Mouse (Mus musculus) forebrain, embryonic 12.5 days (tissue): ENCODE measurements around the gene Arid5b. TPM values are rescaled to one million over a fixed set of nuclear protein-coding genes. Genes with fewer than 3 reads are reported as not detected.

Experiments used
- ATAC-seq: fragments of 200-750 bp; cut with Nextera tagmentation; 2 replicates; pipeline ENCODE4 v1.8.0; 2017; ENCODE audit warnings: moderate TSS enrichment; ENCODE audit not compliant: low FRiP score
- H3K27ac ChIP-seq: fragments of 300-500 bp; sonication (generic); 2 replicates; pipeline ENCODE4 v1.5.1; 2016; ENCODE audit warnings: mild to moderate bottlenecking
- H3K27me3 ChIP-seq: fragments of 300-500 bp; sonication (generic); 2 replicates; pipeline ENCODE4 v1.6.1; 2016; ENCODE audit warnings: mild to moderate bottlenecking
- H3K36me3 ChIP-seq: fragments of 300-500 bp; sonication (generic); replicated peaks from 2 replicates; pipeline ENCODE4 v1.6.1; 2016; ENCODE audit warnings: mild to moderate bottlenecking
- H3K4me1 ChIP-seq: fragments of 300-500 bp; sonication (generic); 2 replicates; pipeline ENCODE4 v1.6.1; 2016
- H3K4me2 ChIP-seq: fragments of 300-500 bp; sonication (generic); 2 replicates; pipeline ENCODE4 v1.6.1; 2016; ENCODE audit warnings: mild to moderate bottlenecking, moderate library complexity
- H3K4me3 ChIP-seq: fragments of 300-500 bp; sonication (generic); replicated peaks from 2 replicates; pipeline ENCODE4 v1.5.1; 2016; ENCODE audit warnings: mild to moderate bottlenecking
- H3K9ac ChIP-seq: fragments of 300-500 bp; sonication (generic); 2 replicates; pipeline ENCODE4 v1.6.1; 2016; ENCODE audit warnings: mild to moderate bottlenecking
- H3K9me3 ChIP-seq: fragments of 300-500 bp; sonication (generic); 2 replicates; pipeline ENCODE4 v1.6.1; 2016
- WGBS: fragments of 180-500 bp; shearing (Covaris S2); methylation state at CpG from one replicate; pipeline ENCODE4 v1.1.7; 2016; 5-methylcytosine and 5-hydroxymethylcytosine counted together
- polyA plus RNA-seq: library from polyadenylated mRNA; unstranded; fragments of >200 nt; fragmentation: Nextera tagmentation; extraction: Ambion mirVana; gene quantifications from 2 replicates; pipeline ENCODE4 v1.2.1, GENCODE M21; 2016

Arid5b gene
- polyA plus RNA-seq, 1 experiment from 2014 or later, result 17.1 TPM

GRCm38 (mm10) chr10:68179339-68179738 lies 99.2 kb downstream of the Arid5b start:
- no peak for ATAC-seq
- Histone ChIP-seq H3K4me2 (no peak overlapping the region), H3K27me3 (no peaks in the 10 kb centered on the region), H3K36me3 (no peaks in the 10 kb centered on the region; the same call in 1 of the 2 replicates), H3K27ac (no peak overlapping the region), H3K4me1 (no peaks in the 10 kb centered on the region), H3K9me3 (no peaks in the 10 kb centered on the region), H3K9ac (no peak overlapping the region), H3K4me3 (no peak overlapping the region)
- 83% methylated on average over 4 of the region's 4 CpGs for WGBS

DNA sequence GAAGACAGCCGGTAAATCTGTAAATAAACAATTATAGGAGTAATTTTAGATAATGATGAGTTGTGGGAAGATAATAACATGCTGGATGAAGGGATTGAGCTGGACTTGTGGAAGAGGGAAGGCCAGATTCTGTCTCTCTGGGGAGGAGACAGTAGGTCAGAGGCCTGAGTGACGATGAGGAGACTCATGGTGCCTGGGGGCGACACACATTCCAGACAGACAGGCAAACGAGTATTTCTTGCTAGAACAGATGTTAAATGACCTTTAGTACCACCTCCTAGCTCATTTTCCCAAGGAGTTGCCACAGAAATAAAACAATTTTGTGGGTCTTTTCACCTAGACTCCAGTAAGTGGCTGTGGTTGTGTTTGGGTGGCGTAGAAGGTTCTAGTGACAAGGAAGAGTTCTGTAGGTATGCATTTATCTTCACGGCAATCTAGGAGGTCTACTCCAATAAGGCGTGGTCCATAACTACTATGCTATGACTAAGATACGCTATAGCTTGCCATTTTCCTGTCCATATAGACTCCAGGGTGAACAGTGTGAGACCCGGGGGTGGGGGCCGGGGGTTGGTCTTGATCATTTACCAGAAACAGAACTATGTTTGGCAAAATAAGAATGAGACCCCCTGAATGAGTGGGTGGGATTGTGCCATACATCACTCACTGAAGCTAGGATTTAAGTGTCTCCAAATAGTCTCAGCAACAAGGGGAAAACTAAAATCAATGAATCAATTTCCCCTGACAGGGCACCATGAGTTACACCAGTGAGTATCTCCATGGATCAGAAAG lies 100.6 kb downstream of the Arid5b start:
- no peak for ATAC-seq
- H3K9ac ChIP-seq, result no peak overlapping the region
- no peak overlapping the region for H3K4me3 ChIP-seq
- no peaks in the 10 kb centered on the region for H3K9me3 ChIP-seq
- H3K4me1 ChIP-seq, result no peaks in the 10 kb centered on the region
- no peaks in the 10 kb centered on the region for H3K27me3 ChIP-seq
- 89% methylated on average over 10 of the region's 10 CpGs for WGBS
- no peak overlapping the region for H3K4me2 ChIP-seq
- H3K36me3 ChIP-seq, result no peaks in the 10 kb centered on the region; the same call in 1 of the 2 replicates
- H3K27ac ChIP-seq, result no peak overlapping the region

DNA sequence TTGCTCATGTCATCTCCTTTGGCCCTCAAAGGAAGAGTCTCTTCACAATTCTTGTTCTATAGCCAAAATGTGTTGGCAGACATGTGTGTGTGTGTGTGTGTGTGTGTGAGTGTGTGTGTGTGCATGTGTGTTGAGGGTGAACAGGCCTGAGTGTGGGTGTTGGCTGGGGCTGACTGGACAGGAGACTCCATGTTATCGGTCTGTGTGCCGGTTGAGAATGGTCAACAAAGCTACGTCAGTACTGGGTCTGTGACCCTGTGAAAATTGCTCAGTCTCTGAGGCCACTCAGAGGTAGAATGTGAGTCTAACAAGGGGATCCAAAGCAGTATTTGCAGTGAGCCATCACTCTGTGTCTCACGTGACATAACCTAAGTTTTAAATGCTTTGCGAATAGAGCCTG lies 102.7 kb downstream of the Arid5b start:
- H3K36me3 ChIP-seq, result no peaks in the 10 kb centered on the region; the same call in 1 of the 2 replicates
- H3K9me3 ChIP-seq, result no peaks in the 10 kb centered on the region
- no peaks in the 10 kb centered on the region for H3K27me3 ChIP-seq
- no peaks in the 10 kb centered on the region for H3K4me1 ChIP-seq
- ATAC-seq, result no peak
- H3K4me3 ChIP-seq, result no peak overlapping the region
- WGBS, result 94% methylated on average over 5 of the region's 5 CpGs
- no peak overlapping the region for H3K9ac ChIP-seq
- H3K4me2 ChIP-seq, result no peak overlapping the region
- H3K27ac ChIP-seq, result no peak overlapping the region

GRCm38 (mm10) chr10:68173634-68174033 lies 104.9 kb downstream of the Arid5b start:
- Histone ChIP-seq H3K4me3 (no peak overlapping the region), H3K9ac (no peak overlapping the region), H3K27ac (no peak overlapping the region), H3K9me3 (no peaks in the 10 kb centered on the region), H3K4me1 (no peaks in the 10 kb centered on the region; the same call in 1 of the 2 replicates), H3K4me2 (no peak overlapping the region), H3K27me3 (no peaks in the 10 kb centered on the region), H3K36me3 (no peaks in the 10 kb centered on the region; the same call in 1 of the 2 replicates)
- 88% methylated on average over 9 of the region's 9 CpGs for WGBS
- ATAC-seq, result no peak

- no peak for ATAC-seq
- no peaks in the 10 kb centered on the region; the same call in 1 of the 2 replicates for H3K4me1 ChIP-seq
- 90% methylated on average over 4 of the region's 4 CpGs for WGBS
- H3K36me3 ChIP-seq, result no peaks in the 10 kb centered on the region; the same call in 1 of the 2 replicates
- H3K9me3 ChIP-seq, result no peaks in the 10 kb centered on the region
- no peak overlapping the region for H3K9ac ChIP-seq
- H3K4me2 ChIP-seq, result no peak overlapping the region
- H3K27ac ChIP-seq, result no peak overlapping the region
- H3K27me3 ChIP-seq, result no peaks in the 10 kb centered on the region
- H3K4me3 ChIP-seq, result no peak overlapping the region
Observed at GRCm38 (mm10) chr10:68172906-68173305, 105.6 kb downstream of the Arid5b start.

- Histone ChIP-seq H3K9ac (no peak overlapping the region), H3K4me3 (no peak overlapping the region), H3K4me2 (no peak overlapping the region), H3K27me3 (no peaks in the 10 kb centered on the region), H3K4me1 (peaks cover 6% of the 10 kb centered on the region), H3K9me3 (no peaks in the 10 kb centered on the region), H3K36me3 (no peaks in the 10 kb centered on the region; the same call in 1 of the 2 replicates), H3K27ac (no peak overlapping the region)
- 49% methylated on average over 9 of the region's 9 CpGs for WGBS
- ATAC-seq, result no peak
Observed at GRCm38 (mm10) chr10:68171974-68172373, 106.6 kb downstream of the Arid5b start.

- WGBS, result 87% methylated on average over 6 of the region's 6 CpGs
- Histone ChIP-seq H3K4me2 (no peak overlapping the region), H3K27ac (no peak overlapping the region), H3K4me3 (no peak overlapping the region), H3K36me3 (no peaks in the 10 kb centered on the region), H3K9ac (no peak overlapping the region), H3K4me1 (peaks cover 17% of the 10 kb centered on the region), H3K27me3 (no peaks in the 10 kb centered on the region), H3K9me3 (no peaks in the 10 kb centered on the region)
- no peak for ATAC-seq
Observed at GRCm38 (mm10) chr10:68168613-68169012, 109.9 kb downstream of the Arid5b start.

- 97% methylated on average over 8 of the region's 8 CpGs for WGBS
Observed at GRCm38 (mm10) chr10:68168141-68168540, 110.4 kb downstream of the Arid5b start.

GRCm38 (mm10) chr10:68167118-68167517 lies 111.4 kb downstream of the Arid5b start:
- Histone ChIP-seq H3K9me3 (no peaks in the 10 kb centered on the region), H3K4me2 (no peak overlapping the region), H3K4me3 (no peak overlapping the region), H3K27ac (no peak overlapping the region), H3K27me3 (no peaks in the 10 kb centered on the region), H3K9ac (no peak overlapping the region), H3K4me1 (peaks cover 17% of the 10 kb centered on the region), H3K36me3 (no peaks in the 10 kb centered on the region)
- ATAC-seq, result no peak
- 75% methylated on average over 4 of the region's 4 CpGs for WGBS

More at GRCm38 (mm10) chr10:68168141-68168540, 110.4 kb downstream of the Arid5b start:
- no peaks in the 10 kb centered on the region for H3K36me3 ChIP-seq
- no peaks in the 10 kb centered on the region for H3K9me3 ChIP-seq
- H3K9ac ChIP-seq, result no peak overlapping the region
- H3K4me3 ChIP-seq, result no peak overlapping the region
- H3K27ac ChIP-seq, result no peak overlapping the region
- no peaks in the 10 kb centered on the region for H3K27me3 ChIP-seq
- ATAC-seq, result no peak
- peaks cover 17% of the 10 kb centered on the region for H3K4me1 ChIP-seq
- H3K4me2 ChIP-seq, result no peak overlapping the region

- H3K4me1 ChIP-seq, result peaks cover 17% of the 10 kb centered on the region
- WGBS, result 88% methylated on average over 2 of the region's 2 CpGs
Observed at GRCm38 (mm10) chr10:68166695-68167086, 111.8 kb downstream of the Arid5b start.

GRCm38 (mm10) chr10:68165709-68166694 lies 112.5 kb downstream of the Arid5b start:
- Histone ChIP-seq H3K4me3 (no peak overlapping the region), H3K9ac (no peak overlapping the region), H3K36me3 (no peaks in the 10 kb centered on the region), H3K27ac (0 out of 2 replicates have a peak overlapping the region, but pooled peaks have one; percentile 46), H3K9me3 (no peaks in the 10 kb centered on the region), H3K4me2 (no peak overlapping the region), H3K27me3 (no peaks in the 10 kb centered on the region), H3K4me1 (peaks cover 17% of the 10 kb centered on the region)
- WGBS, result 56% methylated on average over 10 of the region's 10 CpGs
- no peak for ATAC-seq

More at GRCm38 (mm10) chr10:68166695-68167086, 111.8 kb downstream of the Arid5b start:
- no peak for ATAC-seq
- no peak overlapping the region for H3K27ac ChIP-seq
- H3K9ac ChIP-seq, result no peak overlapping the region
- no peaks in the 10 kb centered on the region for H3K9me3 ChIP-seq
- no peak overlapping the region for H3K4me2 ChIP-seq
- H3K36me3 ChIP-seq, result no peaks in the 10 kb centered on the region
- no peaks in the 10 kb centered on the region for H3K27me3 ChIP-seq
- no peak overlapping the region for H3K4me3 ChIP-seq
